Mouse (Mus musculus) thymus, postnatal 0 days (tissue): ENCODE measurements around the gene Myom3. TPM values are rescaled to one million over a fixed set of nuclear protein-coding genes. Genes with fewer than 3 reads are reported as not detected.
"Not testable (repeated sequence)": the region's sequence is repeated elsewhere in the genome, so short reads cannot be mapped to it uniquely, and the experiment has no call there.

Experiments used
- DNase-seq: peaks from one replicate; pipeline ENCODE4 v3.0.0-alpha.2; 2015; ENCODE audit warnings: low spot score
- polyA plus RNA-seq: library from polyadenylated mRNA; unstranded; fragments of >200 nt; fragmentation: Nextera tagmentation; extraction: Ambion mirVana; gene quantifications from 2 replicates; pipeline ENCODE4 v1.2.1, GENCODE M21; 2015

The Myom3 gene
- polyA plus RNA-seq: 0.10 and 0.21 TPM in 2 replicates

DNA sequence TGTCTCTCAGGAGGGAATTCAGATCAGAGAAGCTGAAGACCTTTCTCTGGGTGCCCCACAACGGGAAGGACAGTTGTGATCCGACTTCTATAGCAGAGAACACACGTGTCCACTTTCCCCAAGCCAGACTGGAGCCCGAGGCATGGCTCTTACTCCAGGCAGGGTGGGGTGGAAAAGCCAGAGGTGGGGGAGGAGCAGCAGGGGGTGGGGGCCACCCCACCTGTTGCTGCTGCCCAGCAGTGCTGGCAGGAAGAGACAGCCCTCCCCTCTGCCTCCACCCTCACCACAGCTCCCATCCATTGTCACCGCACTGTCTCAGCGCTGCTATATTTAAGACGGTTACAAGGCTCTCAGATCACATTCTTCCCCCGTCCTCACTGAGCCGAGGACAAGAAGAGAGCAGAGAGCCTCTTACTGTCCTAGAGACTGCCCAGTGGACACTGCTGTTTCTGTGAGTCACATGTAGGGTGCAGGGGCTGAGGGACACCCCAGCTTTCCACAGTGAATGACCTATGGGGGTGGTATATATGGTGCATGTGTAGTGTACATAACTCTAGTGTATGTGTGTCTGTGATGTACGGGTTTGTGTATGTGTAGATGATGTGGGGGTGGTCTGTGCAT, at the start of gene Myom3:
Gene Myom3 (plus strand): TSS at position 360 of the 621 bp plus-strand sequence.
- peak; percentile 13 for DNase-seq

DNA sequence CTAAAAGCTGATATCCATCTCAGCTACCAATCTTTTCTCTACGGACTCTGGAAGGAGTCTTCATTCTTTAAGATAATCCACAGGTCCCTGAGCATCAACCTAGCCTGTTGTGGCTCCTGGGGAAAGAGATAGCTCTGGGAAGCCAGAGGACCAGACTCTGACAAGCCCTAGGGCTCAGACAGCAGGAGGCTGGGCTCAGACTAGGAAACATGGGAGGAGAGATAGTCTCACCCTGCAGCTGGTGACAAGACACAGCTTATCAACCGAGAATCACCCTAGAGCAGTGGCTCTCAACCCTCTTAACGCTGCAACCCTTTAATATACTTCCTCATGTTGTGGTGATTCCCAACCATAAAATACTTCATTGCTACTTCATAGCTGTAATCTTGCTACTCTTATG, 49.1 kb upstream of the Myom3 start:
- DNase-seq: no peak

GRCm38 (mm10) chr4:135714776-135715175, 44.7 kb upstream of the Myom3 start:
- DNase-seq: no peak

DNA sequence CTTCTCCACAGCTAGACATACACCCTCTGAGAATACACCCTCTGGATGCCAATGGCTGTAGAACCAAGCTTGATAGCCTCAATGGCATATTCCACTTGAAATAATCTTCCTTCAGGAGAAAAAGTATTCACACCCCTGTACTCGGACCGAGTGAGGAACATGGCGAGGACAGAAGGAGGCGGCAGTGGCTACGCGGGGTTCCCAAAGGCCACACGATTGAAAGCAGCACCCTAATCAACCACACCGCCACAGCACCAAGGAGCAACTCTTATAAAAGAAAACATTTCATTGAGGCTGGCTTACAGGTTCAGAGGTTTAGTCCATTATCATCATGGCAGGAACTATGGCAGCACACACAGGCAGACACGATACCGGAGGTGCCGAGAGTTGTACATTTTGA, 43.1 kb upstream of the Myom3 start:
- not testable (repeated sequence) for DNase-seq

- DNase-seq: no peak
These were observed 36.8 kb upstream of the Myom3 start for GRCm38 (mm10) chr4:135722540-135723290.

- no peak for DNase-seq
These were observed 33.1 kb upstream of the Myom3 start for GRCm38 (mm10) chr4:135726416-135726815.

DNA sequence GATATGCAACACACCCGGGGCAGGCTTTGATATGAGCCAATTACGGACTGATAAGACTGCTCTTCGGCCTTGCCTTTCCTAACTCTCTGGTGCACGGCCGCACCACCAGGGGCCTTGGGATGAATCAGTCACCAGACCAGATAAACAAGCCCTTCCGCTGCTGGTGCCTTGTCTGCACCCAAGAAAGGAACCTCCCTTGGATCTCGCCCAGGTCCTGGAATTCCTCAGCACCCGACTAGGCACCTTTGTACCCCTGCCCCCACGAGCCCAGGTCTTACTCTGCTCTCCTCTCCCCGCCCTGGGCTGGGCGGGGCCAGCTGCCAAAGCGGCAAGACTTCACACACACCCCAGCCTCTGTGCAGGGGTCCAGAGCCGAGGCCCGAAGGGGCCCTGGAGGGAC, 31.7 kb upstream of the Myom3 start, which contains the start of gene Il22ra1:
Gene Il22ra1 (plus strand): TSS at position 356 of the 400 bp plus-strand sequence.
- no peak for DNase-seq

DNA sequence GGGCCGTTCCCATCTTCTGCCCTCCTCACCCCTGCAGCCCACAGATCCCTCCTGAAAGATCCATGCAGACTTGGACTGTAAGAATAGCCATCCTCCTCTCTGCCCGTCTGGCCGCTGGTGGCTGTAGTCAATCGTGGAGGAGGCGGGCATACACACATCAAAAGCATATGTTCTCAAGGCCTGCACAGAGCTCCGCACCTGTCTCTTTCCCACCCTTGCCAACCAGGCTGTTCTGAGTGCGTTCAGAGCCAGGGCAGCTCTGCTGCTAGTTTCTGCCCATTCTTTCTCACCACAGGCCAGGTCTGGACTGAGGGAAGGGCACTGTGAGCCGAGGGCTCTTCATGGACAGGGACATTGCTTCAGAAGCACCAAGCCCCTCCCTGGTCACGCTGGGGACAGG, 29.3 kb upstream of the Myom3 start:
- no peak for DNase-seq

DNA sequence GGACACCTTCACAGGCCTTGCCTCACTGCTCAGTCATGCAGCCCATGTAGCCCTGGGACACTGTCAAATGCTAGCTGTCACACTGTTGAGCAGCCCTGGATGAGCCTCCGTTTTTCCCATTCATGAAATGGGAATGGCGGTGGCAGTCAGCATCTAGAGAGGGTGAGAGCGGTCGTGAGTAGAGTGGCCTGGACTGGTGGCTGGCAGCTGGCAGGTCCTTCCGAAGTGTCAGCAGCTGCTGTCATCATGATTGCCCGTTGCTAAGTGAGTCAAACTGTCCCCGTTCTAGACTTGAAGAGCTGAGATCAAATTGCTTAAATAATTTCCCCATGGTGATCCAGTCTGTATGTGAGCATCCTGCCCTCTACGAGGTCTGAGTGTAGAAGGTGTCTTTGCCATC, 28.6 kb upstream of the Myom3 start:
- DNase-seq: no peak

DNA sequence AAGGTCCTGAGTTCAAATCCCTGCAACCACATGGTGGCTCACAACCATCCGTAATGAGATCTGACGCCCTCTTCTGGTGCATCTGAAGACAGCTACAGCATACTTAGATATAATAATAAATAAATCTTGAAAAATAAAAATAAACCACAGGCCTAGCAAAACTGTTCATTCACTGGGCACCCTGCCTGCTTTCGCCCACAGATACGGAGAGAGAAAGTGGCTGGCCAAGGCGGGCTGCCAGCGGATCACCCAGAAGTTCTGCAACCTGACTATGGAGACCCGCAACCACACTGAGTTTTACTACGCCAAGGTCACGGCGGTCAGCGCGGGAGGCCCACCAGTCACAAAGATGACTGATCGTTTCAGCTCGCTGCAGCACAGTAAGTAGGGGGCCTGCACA, 25.6 kb upstream of the Myom3 start:
- DNase-seq: no peak

DNA sequence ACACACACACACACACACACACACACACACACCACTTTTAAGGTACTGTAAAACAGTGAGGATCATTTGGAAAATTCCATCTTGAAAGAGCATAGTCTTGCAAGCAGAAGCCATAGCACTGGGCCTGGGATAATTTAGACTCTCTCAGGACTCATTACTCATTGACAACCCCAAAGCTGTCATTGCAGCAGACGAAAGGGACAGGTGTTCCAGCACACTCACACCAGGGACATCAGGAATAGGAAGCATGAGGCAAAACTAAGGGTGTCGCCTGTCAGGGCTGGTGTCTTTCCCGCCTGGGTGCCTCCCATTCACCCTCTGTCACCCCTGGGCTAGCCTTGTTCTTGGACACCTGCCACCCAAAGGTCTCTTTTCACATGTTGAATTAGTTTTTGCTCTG, 22.6 kb upstream of the Myom3 start:
- no peak for DNase-seq

DNA sequence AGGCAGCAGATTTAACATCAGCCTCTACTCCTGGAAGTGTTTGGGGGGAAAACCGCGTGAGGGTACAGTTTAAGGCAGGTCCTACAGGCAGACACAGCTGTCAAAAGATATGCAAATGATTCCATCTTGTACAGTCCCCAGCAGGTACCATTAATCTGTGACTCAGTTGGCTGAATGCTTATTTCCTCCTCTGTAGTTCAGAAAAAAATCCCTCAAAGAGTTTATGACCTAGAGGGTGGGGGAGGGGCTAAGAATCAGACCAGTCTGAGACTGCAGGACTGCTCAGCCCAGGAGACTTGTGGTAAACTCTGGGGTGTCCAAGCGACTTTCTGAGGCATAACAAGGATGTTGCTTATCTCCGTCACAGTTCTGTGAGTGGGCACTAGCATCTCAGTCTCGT, 21.3 kb upstream of the Myom3 start:
- no peak for DNase-seq

DNA sequence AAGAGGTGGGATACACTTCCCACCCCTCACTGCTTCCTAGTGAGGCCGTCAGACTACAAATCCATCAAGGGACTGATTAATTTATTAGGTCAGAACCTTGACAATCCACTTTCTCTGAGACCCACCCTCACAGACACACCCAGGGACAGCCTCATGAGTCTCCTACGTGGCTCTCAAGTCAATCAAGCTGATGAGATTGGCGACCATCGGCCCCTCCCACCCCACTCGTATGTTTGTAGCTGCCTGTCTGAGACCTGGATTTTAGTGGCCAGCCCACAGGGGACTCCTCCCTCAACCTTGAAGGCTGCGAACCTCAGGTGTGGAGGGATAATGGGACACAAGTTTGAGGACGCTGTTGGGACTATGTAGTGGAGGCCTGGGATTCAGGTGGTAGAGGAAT, 20.4 kb upstream of the Myom3 start:
- DNase-seq: no peak

DNA sequence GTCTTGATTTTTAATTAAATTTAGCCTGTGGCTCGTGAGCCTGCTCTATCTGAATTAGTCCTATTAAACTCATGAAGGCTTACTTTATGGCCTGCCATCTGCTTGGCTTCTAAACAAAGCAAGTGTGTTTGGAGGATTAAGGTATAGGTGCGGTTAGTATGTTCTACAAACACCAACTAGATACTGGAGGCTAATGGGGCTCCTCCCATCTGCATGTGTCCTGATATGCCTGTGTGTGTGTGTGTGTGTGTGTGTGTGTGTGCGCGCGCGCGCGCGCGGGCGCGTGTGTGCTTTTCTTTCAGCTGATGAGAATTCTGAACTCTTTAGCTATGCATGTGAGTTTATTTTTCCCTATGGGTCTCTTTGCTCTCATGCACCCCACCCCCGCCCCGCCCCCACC, 19.8 kb upstream of the Myom3 start:
- DNase-seq: no peak

DNA sequence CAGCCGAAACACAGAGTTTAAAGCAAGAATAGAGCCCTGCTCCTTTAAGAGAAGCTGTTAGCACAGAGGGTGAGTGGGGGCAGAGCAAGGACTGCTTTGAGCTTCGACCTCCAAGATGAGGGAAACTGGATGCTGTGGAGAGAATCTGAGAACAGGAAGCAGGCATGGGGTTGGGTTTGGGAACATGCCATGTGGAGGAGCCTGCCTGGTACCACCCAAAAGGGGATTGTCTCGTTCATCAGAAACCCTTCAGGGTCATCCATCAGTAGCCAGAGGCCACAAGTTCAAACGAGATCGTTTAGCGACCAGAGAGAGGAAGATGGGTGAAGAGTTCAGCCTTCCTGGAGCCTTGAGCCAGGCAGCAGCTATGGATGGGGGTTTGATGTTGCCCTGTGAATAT, 16.0 kb upstream of the Myom3 start:
- no peak for DNase-seq

- no peak for DNase-seq
These were observed 14.6 kb upstream of the Myom3 start for GRCm38 (mm10) chr4:135744726-135745448.

DNA sequence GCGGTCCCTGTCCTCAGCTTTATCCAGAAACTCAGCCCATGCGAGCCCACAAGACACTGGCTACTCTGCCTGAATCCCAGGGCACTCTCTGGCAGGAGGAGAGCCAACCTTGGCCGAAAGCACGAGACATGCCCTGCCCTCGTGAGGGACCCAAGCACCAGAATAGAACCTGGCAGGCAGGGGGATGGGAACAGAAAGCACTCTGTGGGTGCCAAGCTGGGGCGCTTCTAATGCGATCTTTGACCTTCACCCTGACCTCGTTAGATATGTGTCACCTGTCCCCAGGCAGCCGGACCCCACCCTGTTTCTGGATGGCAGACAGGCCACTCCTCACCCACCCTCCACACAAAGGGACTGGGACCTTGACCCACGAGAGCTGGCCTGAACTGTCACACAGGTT, 13.9 kb upstream of the Myom3 start:
- no peak for DNase-seq

DNA sequence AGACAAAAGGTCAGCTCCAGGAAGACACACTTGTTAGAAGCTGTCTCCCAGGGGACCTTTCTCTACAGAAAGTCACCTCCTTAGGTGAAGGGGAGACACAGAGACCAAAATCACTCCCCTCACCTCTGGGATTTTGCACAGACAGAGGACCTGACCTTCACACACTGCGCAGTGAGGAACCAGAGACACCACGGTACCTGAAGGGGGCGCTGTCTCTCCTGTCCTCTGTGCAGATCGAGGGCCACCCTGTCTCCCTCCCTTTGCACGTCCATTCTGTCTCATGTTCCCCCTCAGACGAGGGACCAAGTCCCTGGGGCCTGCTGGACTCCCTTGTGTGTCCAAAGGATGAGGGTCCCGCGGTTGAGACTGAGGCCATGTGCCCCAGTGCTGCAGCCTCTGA, 8.6 kb upstream of the Myom3 start:
- DNase-seq: peak; percentile 7

GRCm38 (mm10) chr4:135752106-135752778, 7.3 kb upstream of the Myom3 start:
- DNase-seq: no peak

- DNase-seq: no peak
These were observed 6.7 kb upstream of the Myom3 start for GRCm38 (mm10) chr4:135752779-135753164.

DNA sequence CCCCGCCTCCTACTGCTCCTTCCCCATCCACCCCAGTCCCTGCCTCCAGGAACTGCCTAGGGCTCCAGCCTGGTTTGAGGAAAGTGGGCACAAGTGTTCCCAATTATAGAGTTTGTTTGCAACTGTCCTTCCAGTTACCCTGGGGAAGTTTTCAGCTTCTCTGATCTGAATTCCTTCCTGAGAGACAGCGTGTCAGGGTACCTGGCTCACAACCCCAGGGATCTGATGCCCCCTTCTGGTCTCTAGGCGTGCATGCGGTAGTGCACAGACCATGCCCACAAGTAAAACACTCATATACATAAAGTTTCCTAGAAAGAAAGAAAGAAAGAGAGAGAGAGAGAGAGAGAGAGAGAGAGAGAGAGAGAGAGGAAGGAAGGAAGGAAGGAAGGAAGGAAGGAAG, 1.2 kb upstream of the Myom3 start:
- DNase-seq: no peak

GRCm38 (mm10) chr4:135758825-135759224, 690 bp upstream of the Myom3 start:
- no peak for DNase-seq
